Mouse (Mus musculus) macrophage (primary cell): ENCODE measurements around the gene Fam227a. TPM values are rescaled to one million over a fixed set of nuclear protein-coding genes. Genes with fewer than 3 reads are reported as not detected.

Source experiments
- polyA plus RNA-seq: library from polyadenylated mRNA; stranded (reverse); fragments of 250-400 nt; gene quantifications from 3 replicates; pipeline ENCODE4 v1.2.4, GENCODE M21; 2018; ENCODE audit warnings: inconsistent platforms

Gene Fam227a
- polyA plus RNA-seq, 1 experiment from 2014 or later: 0.34 TPM

Other genes starting within 250 kb of the Fam227a start
- gene Csnk1e, start 203.4 kb downstream of the Fam227a start, polyA plus RNA-seq: 18.1 to 38.8 TPM (median 37.6 TPM) in 3 replicates
- gene Kcnj4, start 153.7 kb downstream of the Fam227a start, polyA plus RNA-seq: not detected in 3 replicates
- gene Kdelr3, start 142.5 kb downstream of the Fam227a start, polyA plus RNA-seq: not detected in 3 replicates
- gene Ddx17, start 112.2 kb downstream of the Fam227a start, polyA plus RNA-seq: 83.2 to 165 TPM (median 122 TPM) in 3 replicates
- not detected in 3 replicates for gene Dmc1, start 53.8 kb downstream of the Fam227a start, polyA plus RNA-seq
- gene Cby1, start 243 bp upstream of the Fam227a start, polyA plus RNA-seq: 11.0 to 24.8 TPM (median 14.4 TPM) in 3 replicates
- gene Tomm22, start 11.9 kb upstream of the Fam227a start, polyA plus RNA-seq: 71.6 to 131 TPM (median 97.1 TPM) in 3 replicates
- gene Josd1, start 29.0 kb upstream of the Fam227a start, polyA plus RNA-seq: 13.3 to 18.4 TPM (median 16.8 TPM) in 3 replicates
- 18.0 to 29.2 TPM (median 22.4 TPM) in 3 replicates for gene Gtpbp1, start 31.9 kb upstream of the Fam227a start, polyA plus RNA-seq
- gene Sun2, start 83.6 kb upstream of the Fam227a start, polyA plus RNA-seq: 29.8 to 44.7 TPM (median 30.4 TPM) in 3 replicates
- 16.8 to 18.9 TPM (median 17.3 TPM) in 3 replicates for gene Dnal4, start 118.9 kb upstream of the Fam227a start, polyA plus RNA-seq
- 0.20 to 0.89 TPM (median 0.76 TPM) in 3 replicates for gene Nptxr, start 145.8 kb upstream of the Fam227a start, polyA plus RNA-seq
- not detected in 3 replicates for gene Npcd, start 175.3 kb upstream of the Fam227a start, polyA plus RNA-seq
- gene Cbx6, start 175.7 kb upstream of the Fam227a start, polyA plus RNA-seq: 5.7 to 7.7 TPM (median 6.8 TPM) in 3 replicates
- 22.8 to 91.0 TPM (median 42.5 TPM) in 3 replicates for gene Apobec3, start 232.7 kb upstream of the Fam227a start, polyA plus RNA-seq